Mouse (Mus musculus) neural tube, embryonic 15.5 days (tissue): ENCODE measurements at regions not wholly inside any gene's neighbourhood (a gene's known extent, or its start where the extent isn't known, plus 50 kb on each side); places are given as distances from the start of the nearest gene placed in this dataset.

Source experiments
- ATAC-seq: fragments of 200-750 bp; cut with Nextera tagmentation; 2 replicates; pipeline ENCODE4 v1.8.0; 2017; ENCODE audit warnings: mild to moderate bottlenecking, moderate TSS enrichment, moderate library complexity; ENCODE audit not compliant: low FRiP score
- H3K27ac ChIP-seq: fragments of 300-500 bp; sonication (generic); replicated peaks from 2 replicates; pipeline ENCODE4 v1.5.1; 2015; ENCODE audit warnings: mild to moderate bottlenecking, inconsistent platforms
- H3K27me3 ChIP-seq: fragments of 300-500 bp; sonication (generic); replicated peaks from 2 replicates; pipeline ENCODE4 v1.6.1; 2015; ENCODE audit warnings: inconsistent platforms
- H3K36me3 ChIP-seq: fragments of 300-500 bp; sonication (generic); 2 replicates; pipeline ENCODE4 v1.6.1; 2015; ENCODE audit warnings: inconsistent platforms
- H3K4me1 ChIP-seq: fragments of 300-500 bp; sonication (generic); 2 replicates; pipeline ENCODE4 v1.6.1; 2015; ENCODE audit warnings: inconsistent platforms
- H3K4me2 ChIP-seq: fragments of 300-500 bp; sonication (generic); 2 replicates; pipeline ENCODE4 v1.6.1; 2015; ENCODE audit warnings: inconsistent platforms, mild to moderate bottlenecking, moderate library complexity
- H3K4me3 ChIP-seq: fragments of 300-500 bp; sonication (generic); replicated peaks from 2 replicates; pipeline ENCODE4 v1.5.1; 2015; ENCODE audit warnings: mild to moderate bottlenecking, inconsistent platforms
- H3K9ac ChIP-seq: fragments of 300-500 bp; sonication (generic); replicated peaks from 2 replicates; pipeline ENCODE4 v1.6.1; 2015; ENCODE audit warnings: mild to moderate bottlenecking, inconsistent platforms
- H3K9me3 ChIP-seq: fragments of 300-500 bp; sonication (generic); replicated peaks from 2 replicates; pipeline ENCODE4 v1.6.1; 2016; ENCODE audit warnings: inconsistent platforms
- WGBS: fragments of 180-500 bp; shearing (Covaris S2); methylation state at CpG from one replicate; pipeline ENCODE4 v1.1.7; 2015; ENCODE audit warnings: mixed read lengths; 5-methylcytosine and 5-hydroxymethylcytosine counted together

- ATAC-seq = peak; percentile 41; the same call in 1 of the 2 replicates
- H3K4me2 ChIP-seq = no peak overlapping the region
- no peak overlapping the region for H3K4me3 ChIP-seq
- H3K27me3 ChIP-seq = no peaks in the 10 kb centered on the region
- H3K36me3 ChIP-seq = no peaks in the 10 kb centered on the region
- no peak overlapping the region for H3K27ac ChIP-seq
- no peak overlapping the region for H3K9ac ChIP-seq
- H3K9me3 ChIP-seq = no peaks in the 10 kb centered on the region
- H3K4me1 ChIP-seq = no peaks in the 10 kb centered on the region
- 55% methylated on average over 3 of the region's 3 CpGs for WGBS
Observed at GRCm38 (mm10) chr9:82733024-82733585, 96.2 kb upstream of the Irak1bp1 start.

- no peak for ATAC-seq
- Histone ChIP-seq H3K4me3 (no peak overlapping the region), H3K4me2 (no peak overlapping the region), H3K27me3 (no peaks in the 10 kb centered on the region), H3K4me1 (no peaks in the 10 kb centered on the region), H3K9me3 (no peaks in the 10 kb centered on the region), H3K36me3 (no peaks in the 10 kb centered on the region), H3K9ac (no peak overlapping the region), H3K27ac (no peak overlapping the region)
- 85% methylated on average over 2 of the region's 2 CpGs for WGBS
Observed at GRCm38 (mm10) chr9:82734959-82735358, 94.4 kb upstream of the Irak1bp1 start.

- no peaks in the 10 kb centered on the region for H3K27me3 ChIP-seq
- WGBS = 74% methylated on average over 5 of the region's 5 CpGs
Observed at GRCm38 (mm10) chr9:82759979-82760378, 69.4 kb upstream of the Irak1bp1 start.

GRCm38 (mm10) chr9:82760682-82761468, 68.5 kb upstream of the Irak1bp1 start:
- no peak for ATAC-seq
- Histone ChIP-seq H3K9me3 (no peaks in the 10 kb centered on the region), H3K36me3 (no peaks in the 10 kb centered on the region), H3K4me2 (no peak overlapping the region), H3K27me3 (no peaks in the 10 kb centered on the region), H3K4me3 (no peak overlapping the region), H3K4me1 (no peaks in the 10 kb centered on the region), H3K27ac (no peak overlapping the region), H3K9ac (no peak overlapping the region)
- WGBS = 90% methylated on average over 9 of the region's 9 CpGs

More at GRCm38 (mm10) chr9:82759979-82760378, 69.4 kb upstream of the Irak1bp1 start:
- Histone ChIP-seq H3K27ac (no peak overlapping the region), H3K4me3 (no peak overlapping the region), H3K36me3 (no peaks in the 10 kb centered on the region), H3K9me3 (no peaks in the 10 kb centered on the region), H3K4me2 (no peak overlapping the region), H3K9ac (no peak overlapping the region), H3K4me1 (no peaks in the 10 kb centered on the region)
- no peak for ATAC-seq

- H3K4me3 ChIP-seq = no peak overlapping the region
- no peak overlapping the region for H3K4me2 ChIP-seq
- no peaks in the 10 kb centered on the region for H3K36me3 ChIP-seq
- no peak for ATAC-seq
- no peak overlapping the region for H3K9ac ChIP-seq
- H3K9me3 ChIP-seq = no peaks in the 10 kb centered on the region
- no peaks in the 10 kb centered on the region for H3K4me1 ChIP-seq
- H3K27me3 ChIP-seq = no peaks in the 10 kb centered on the region
- 91% methylated on average over 1 of the region's 1 CpGs for WGBS
- H3K27ac ChIP-seq = no peak overlapping the region
Observed at GRCm38 (mm10) chr9:82763651-82764050, 65.7 kb upstream of the Irak1bp1 start.
